Mouse (Mus musculus) thymus, adult 18-20 months (tissue): ENCODE measurements around the gene Gm10563.
"Not testable (repeated sequence)": the region's sequence is repeated elsewhere in the genome, so short reads cannot be mapped to it uniquely, and the experiment has no call there.

Source experiments
- DNase-seq, 2 experiments: peaks; one replicate each; pipeline ENCODE4 v3.0.0; 2022; ENCODE audit warnings: mixed read lengths in 2 of 2

Gm10563 gene

DNA sequence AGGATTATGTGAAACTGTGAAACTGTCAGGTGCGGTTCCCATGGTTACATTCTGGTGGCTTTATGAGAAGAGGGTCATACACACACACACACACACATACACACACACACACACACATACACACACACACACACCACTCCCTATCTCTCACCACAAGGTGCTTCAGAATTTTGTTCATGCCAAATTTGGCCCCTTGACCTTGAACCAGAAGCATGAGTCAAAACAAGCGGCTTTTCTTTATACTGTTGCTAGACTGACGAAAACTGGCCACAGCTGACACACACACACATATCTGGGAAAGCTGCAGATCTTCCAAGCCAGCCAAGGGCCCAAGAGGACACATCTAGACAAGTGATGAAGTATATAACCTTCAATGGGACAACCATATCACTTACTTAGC lies 49.4 kb downstream of the Gm10563 start:
- DNase-seq = no peak

DNA sequence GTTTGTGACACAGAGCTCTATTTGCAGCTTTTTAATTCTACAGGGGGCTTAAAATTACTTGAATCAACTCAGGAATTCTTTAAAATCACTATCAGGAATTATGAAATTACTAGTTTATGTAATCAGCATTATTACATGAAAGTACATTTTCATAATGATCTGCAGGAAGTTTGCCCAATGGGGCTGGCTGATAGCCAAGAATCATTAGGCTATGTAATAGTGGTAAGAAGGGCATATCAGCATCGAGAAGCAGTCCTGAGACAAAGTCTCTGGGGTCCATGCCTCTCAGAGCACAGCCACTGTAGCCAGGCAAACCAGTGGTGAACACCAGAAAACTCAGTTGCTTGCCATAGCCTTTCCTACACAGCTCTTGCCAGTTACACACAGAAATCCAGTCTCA lies 51.4 kb downstream of the Gm10563 start:
- no peak for DNase-seq

DNA sequence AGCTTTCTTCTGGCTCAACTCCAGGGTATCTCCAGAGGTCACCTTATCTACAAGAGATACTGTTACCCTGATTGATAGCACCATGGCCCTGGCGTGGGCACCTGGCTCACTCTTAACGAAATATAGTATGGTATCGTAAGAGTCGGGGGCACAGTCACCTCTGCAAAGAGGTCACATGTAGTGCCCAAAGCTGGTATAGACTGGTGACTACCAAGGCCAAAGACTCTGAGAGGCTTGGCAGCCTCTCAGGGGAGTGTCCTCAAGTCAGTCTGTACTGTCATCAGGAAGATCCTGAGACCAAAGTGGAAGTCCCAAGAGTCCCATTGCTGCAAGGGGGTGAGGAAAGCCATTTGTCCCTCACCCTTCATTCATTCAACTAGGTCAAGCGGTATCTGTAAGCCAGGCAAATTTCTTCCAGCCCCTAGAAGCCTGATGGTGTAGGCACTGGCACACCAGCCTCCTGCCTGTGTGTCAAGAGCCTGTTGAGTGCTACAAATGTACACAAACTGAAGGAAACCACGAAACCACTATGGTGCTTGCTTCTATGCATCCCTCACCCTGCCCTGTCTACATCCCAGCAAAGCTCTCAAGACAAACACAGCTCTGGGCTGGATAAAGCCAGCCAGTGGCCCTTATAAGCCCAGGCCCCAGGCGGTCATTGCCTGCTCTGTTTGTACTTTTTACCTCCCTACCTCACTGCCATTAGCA lies 54.0 kb downstream of the Gm10563 start:
- no peak for DNase-seq

DNA sequence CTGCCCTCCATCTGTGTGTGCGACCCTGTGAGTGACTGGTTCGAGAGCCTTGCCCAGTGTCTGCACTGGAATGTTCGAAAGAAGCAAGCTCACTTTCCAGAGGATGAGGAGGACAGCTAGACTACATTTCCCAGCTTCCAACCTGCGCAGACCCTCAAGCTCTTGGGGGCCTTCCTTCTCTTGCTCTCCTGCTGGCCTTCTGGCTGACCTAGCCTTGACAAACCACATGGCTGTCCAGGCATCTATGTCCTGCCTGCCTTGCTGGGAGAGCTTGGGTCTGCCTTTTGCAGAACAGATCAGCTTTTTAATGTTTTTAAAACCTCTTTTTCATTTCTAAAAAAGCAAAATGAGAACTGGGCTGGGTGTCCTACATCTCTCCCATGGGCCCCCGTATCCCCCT lies 55.9 kb downstream of the Gm10563 start:
- no peak for DNase-seq

DNA sequence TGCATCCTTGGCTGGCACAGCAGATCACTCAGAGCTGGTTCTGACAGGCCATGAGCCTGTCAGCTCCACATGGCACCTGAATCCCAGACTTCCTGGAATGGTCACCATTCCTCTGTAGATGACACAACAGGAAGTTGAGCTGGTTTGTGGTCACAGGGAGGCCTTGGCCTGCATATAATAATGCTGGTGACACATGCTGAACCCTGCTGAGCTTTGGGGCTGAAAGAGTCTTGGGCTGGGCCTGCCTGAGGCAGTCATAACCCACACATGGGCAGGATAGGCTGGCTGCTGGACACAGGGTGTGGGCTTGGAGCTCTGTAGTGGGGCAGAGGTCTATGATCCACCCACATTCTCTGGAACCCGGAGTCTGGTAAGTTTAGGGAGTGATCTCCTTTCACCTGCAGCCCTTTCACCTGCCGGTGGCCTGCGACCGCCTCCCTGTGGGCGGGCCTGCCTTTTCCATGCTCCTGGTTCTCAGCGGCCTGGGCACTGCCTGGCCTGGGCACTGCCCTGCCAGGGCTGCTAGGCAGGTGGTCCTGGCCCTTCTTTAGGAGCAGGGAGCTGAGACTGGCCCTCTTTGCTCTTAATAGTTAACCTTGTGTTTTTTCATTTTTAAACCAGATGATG lies 62.8 kb downstream of the Gm10563 start:
- DNase-seq = no peak

DNA sequence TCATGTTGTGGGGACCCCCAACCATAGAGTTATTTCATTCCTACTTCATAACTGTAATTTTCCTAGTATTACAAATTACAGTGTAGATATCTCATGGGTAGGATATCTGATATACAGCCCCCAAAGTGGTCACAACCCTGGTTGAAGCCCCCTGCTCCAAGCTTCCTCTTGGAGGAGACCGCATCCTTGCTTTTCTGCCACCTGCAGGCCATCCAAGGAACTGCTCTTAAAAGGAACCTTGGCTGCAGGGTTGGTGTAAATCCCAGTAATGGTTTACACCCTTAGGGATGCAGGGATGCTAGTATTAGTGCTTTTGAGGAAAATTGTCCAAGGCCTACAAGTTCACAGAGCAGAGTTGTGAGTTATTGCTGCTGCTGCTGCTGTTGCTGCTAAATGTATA lies 64.8 kb downstream of the Gm10563 start:
- DNase-seq = no peak

DNA sequence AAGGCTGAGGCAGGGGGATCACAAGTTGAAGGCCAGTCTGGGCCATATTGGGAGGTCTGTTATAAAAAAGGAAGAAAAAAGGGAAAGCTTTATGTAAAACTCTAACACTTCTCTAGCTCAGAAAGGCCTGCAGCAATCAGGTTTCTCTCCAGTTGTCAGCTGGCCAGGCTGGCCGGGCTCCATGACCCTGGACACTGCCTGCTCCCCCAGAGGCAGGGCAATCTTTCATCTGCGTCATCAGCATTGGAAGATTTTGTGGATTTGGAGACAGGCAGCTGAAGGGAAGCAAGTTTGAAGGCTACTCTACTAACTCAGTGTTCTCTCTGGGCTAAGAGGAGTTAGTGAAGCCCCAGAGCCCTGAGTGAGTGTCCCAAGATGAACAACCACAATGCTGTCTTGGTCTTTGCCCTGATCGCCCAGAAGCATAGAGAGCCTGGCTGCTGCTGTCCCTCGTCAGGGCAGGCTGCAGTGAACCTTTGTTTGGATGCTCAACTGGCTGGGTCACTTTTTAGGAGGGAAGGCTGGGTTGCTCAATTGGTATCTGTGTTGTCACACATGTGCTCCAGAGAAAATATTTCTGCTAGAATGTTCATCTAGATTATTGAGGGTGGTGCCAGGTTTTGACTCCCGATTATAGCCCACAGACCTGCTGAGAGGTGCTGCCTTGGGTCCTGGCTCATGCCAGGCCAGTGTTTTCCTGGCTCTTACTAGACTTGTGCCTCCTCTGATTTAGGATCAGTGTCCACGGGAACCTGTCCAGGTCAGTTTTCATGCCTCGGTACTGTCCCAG lies 66.7 kb downstream of the Gm10563 start:
- DNase-seq = no peak

DNA sequence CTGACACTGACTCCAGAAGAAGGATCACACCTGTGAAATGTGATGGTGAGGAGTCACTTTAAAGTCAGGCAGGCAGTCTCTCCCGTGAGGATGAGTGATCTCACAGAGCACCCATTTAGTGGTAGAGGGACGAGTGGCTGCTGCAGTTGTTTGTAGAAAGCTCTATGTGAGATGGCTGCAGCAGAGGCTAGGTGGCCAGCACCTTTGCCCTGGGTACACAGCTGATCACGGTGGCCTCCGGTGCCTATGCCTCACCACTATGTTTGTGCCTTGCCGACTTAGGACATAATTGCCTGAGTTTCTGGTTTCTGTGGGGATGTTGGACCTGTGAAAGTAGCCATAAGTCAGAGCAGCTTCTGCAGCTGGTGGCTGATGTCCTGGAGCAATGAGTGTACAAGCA lies 67.5 kb downstream of the Gm10563 start:
- DNase-seq = no peak

DNA sequence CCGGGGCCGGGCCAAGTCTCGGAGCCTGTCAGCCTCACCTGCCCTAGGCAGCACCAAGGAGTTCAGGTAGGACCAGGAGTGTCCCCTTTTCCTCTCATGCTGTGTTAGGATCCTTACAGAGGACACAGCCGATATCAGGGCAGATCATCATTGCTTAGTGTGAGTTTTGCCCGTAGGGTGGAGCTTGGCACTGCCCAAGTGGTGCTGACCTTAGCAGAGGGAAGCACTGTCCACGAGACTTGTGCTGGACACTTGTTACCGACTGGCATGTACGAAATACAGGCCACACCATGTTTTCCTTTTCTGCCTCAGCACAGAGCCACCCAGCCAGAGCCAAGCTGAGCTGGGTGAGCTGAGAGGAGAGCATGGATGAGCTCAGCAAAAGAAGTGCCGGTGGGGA lies 68.1 kb downstream of the Gm10563 start:
- no peak for DNase-seq

DNA sequence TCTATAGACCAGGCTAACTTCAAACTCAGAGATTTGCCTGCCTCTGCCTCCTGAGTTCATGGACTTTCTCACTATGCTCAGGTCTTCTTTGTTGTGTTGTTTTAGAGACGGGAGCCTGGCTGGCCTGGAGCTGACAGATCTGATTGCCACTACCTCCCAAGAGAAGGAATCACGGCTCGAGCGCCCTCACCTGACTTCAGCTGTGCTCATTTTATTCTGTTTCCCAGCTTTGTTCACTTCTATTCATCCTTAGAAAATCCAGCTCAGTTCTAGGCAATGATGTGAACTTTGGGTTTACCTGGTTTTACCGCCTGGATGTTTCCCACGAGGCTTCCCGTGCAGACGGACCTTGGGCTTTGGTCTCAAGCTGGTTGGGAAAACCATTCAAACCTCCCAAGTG lies 69.7 kb downstream of the Gm10563 start:
- DNase-seq = no peak

DNA sequence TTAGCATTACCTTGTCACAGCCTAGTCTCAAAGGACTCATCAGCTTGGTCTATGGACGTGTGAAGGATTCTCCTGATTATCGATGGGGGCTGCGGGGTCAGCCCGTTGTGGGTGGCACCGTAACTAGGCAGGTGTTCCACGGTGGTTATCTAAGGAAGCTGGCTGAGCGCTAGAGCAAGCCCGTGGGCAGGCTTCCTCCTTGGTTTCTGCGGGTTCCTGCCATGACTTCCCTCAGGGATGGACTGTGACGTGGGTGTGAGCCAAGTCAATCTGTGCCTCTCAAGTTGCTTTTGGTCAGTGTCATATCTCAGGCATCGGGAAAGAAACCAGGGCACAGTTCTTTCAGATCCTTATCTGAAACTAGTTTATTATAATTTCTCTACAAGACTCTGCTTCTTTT lies 70.3 kb downstream of the Gm10563 start:
- DNase-seq = no peak

DNA sequence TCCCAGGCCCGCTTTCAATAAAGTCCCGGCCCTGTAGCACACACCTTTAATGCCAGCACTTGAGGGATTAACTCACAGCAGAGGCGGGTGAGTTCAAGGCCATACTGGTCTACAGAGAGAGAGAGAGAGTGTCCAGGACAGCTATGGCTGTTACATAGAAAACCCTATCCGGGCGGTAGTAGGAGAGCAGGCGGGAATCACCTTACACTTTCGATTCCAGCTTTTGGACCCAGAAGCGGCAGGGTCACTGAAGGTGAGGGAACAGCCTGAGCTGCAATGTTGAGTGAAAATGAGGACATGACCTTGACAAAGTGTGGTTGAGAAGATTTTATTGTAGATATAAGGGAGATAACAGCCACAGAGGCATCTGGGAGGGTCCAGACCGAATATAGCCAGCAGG lies 71.3 kb downstream of the Gm10563 start:
- DNase-seq = no peak

DNA sequence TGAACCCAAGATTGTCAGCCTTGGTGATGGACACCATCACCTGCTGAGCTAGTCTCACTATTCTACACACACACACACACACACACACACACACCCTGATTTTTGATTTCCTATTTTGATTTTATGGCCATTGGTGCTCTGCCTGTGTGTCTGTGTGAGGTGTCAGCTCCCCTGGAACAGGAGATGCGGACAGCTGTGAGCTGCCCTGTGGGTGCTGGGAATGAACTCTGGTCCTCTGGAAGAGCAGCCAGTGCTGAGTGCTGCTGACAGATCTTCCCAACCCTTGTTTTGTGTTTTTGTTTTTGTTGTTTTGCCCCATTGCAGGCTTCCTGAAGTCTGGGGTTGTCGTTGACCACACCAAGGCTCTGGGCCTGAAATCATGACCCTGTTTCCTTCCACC lies 72.1 kb downstream of the Gm10563 start:
- DNase-seq = no peak

DNA sequence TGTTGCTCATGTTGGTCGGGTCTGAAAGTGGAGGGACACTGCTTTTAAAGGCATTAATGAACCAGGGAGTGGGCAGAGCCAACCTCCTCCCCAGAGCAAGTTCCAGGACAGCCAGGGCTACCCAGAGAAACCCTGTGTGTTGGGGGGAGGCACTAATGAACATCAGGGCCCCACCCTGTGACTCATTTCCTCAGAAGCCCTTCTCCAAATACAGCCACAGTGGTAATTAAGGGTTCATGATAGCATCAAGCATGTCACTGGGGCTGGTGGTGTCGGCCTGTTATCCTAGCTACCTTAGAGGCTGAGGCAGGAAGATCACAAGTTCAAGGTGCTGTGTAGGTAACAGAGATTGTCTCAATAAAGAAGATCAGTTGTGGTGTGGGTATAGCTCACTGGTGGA lies 73.8 kb downstream of the Gm10563 start:
- no peak for DNase-seq

DNA sequence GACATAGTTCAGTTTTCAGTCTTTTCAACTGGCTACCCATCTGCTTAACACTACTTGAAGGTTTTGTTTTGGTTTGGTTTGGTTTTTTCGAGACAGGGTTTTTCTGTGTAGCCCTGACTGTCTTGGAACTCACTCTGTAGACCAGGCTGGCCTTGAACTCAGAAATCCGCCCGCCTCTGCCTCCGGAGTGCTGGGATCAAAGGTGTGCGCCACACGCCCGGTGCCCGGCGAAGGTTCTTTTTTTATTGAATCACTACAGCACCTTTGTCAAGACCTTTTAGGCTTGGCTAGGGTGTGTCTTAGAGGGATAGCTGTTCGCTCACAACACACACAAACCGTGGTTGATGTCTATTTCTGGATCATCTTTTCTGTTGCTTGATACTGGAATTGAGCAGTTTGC lies 74.9 kb downstream of the Gm10563 start:
- DNase-seq = not testable (repeated sequence)

DNA sequence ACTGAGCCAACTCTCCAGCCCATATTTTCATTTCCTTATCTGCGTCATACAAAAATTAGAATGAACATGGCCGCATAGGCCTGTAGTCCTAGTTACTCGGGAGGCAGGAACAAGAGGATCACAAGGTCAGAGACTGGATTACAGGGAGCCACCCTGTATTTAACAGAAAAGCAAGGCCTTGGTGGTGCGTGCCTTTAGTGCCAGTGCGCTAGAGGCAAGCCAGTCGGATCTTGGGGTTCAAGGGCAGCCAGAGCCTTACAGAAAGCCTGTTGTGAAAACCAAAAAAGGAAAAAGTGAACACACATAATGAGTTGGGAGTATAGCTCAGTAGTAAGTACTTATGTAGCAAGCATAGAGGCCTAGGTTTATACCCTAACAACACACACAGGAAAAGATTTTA lies 75.4 kb downstream of the Gm10563 start:
- no peak for DNase-seq

DNA sequence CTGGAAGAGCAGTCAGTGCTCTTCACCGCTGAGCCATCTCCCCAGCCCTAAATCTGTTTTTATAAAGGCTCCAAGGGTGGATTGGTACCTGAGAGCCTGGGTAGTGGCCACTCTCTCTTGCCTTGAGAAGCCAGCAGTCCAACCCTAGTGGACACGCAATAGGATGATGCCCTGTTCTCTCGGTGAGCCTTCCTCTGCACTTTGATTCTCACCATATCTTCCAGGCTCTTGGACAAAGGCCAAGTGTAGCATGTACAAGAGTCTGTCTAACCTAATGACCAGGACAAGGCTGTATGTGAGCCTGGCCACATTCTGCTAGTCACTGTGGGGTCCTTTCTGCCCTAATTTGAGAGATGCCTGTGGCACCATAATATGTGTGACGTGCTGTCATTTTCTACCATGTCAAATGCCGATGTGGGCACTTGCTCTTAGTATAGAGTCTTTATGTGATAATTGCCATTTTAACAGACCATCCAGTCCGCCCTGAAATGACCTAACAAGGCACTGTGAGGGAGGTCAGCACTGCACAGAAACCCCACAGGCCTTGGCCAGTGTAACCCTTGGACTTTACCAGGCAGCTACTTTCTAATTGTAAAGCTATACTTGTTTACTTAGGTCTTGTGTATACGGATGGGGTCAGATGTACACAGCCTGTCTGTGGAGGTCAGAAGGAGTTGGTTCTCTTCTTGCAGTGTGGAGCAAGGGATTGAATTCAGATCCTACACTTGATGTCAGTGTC lies 76.4 kb downstream of the Gm10563 start:
- no peak for DNase-seq

DNA sequence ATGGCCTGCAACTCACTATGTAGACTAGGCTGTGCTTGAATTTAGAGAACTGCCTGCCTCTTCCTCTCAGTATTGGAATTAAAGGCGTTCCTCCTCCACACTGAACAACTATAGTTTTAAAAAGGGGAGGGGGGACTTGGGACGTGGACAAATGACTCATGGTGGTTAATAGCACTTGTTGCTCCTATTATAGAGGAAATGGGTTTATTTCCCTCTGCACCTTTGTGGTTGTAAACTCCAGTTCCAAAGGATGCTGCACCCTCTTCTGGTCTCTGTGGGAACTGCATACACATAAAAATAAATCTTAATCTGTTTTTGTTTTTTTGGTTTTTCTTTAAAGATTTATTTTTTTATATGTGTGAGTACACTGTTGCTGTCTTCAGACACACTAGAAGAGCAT lies 77.0 kb downstream of the Gm10563 start:
- DNase-seq = no peak

DNA sequence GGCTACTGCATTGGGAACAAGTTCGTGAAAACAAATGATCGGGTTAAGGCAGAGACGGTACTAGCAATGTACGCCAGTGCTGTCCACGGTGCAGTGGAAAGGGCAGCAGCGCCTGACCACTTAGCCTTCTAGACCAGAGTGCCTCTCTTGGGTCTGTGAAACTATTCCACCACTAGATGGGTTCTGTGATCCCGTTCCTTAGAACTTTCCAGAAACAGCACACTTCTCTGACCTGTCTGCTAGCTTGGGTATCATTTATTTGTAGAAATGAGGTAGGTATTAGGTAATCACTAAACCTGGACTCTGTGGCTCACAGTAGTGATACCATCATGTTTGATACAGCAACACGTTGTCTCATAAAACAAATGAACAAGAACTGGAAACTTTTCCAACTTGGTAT lies 78.7 kb downstream of the Gm10563 start:
- DNase-seq = no peak
